Mouse (Mus musculus) brain, embryonic 14.5 days (tissue): ENCODE measurements around the gene Ctu2. TPM values are rescaled to one million over a fixed set of nuclear protein-coding genes. Genes with fewer than 3 reads are reported as not detected.

ENCODE experiments used
- DNase-seq: peaks from one replicate; pipeline ENCODE4 v3.0.0-alpha.2; 2011; ENCODE audit warnings: low read depth
- CTCF ChIP-seq: fragments of 200-500 bp; IDR thresholded peaks from 2 replicates; pipeline ENCODE4 v1.5.1; 2012; ENCODE audit warnings: inconsistent platforms, mild to moderate bottlenecking, moderate library complexity, borderline replicate concordance; ENCODE audit not compliant: insufficient read depth, insufficient read length; ENCODE audit errors: extremely low read depth
- POLR2A ChIP-seq: fragments of 200-500 bp; IDR thresholded peaks from 2 replicates; pipeline ENCODE4 v1.6.1; 2012; ENCODE audit warnings: mild to moderate bottlenecking, inconsistent platforms, borderline replicate concordance; ENCODE audit not compliant: poor library complexity, insufficient read depth, insufficient read length, severe bottlenecking; ENCODE audit errors: extremely low read depth
- polyA plus RNA-seq: library from polyadenylated mRNA; depleted of rRNA; stranded (reverse); fragments of >200 nt; gene quantifications from 2 replicates; pipeline ENCODE4 v1.2.3, GENCODE M21; 2012

The Ctu2 gene
- polyA plus RNA-seq, 1 experiment = 58.5 TPM

GRCm38 (mm10) chr8:122454409-122454808 lies 21.5 kb upstream of the Ctu2 start:
- DNase-seq = no peak
- TF ChIP-seq POLR2A = no peak
- no peak for TF ChIP-seq CTCF

GRCm38 (mm10) chr8:122457171-122457570 lies 18.8 kb upstream of the Ctu2 start:
- DNase-seq = no peak
- no peak for TF ChIP-seq POLR2A

- TF ChIP-seq POLR2A (no peak), CTCF (peak; percentile 39; the same call in 1 of the 2 replicates)
- DNase-seq = no peak
These were observed 16.6 kb upstream of the Ctu2 start for GRCm38 (mm10) chr8:122459218-122459900.

GRCm38 (mm10) chr8:122459990-122460389 lies 16.0 kb upstream of the Ctu2 start:
- no peak for DNase-seq
- TF ChIP-seq CTCF (no peak), POLR2A (no peak)

GRCm38 (mm10) chr8:122460524-122461472 lies 15.1 kb upstream of the Ctu2 start, which contains the start of gene Snai3:
Gene Snai3, minus strand, starts transcription at chr8:122460733.
- TF ChIP-seq CTCF (no peak), POLR2A (no peak)
- DNase-seq = peak; percentile 34

GRCm38 (mm10) chr8:122461473-122462148 lies 14.3 kb upstream of the Ctu2 start:
- no peak for DNase-seq

GRCm38 (mm10) chr8:122462510-122462909 lies 13.4 kb upstream of the Ctu2 start:
- DNase-seq = no peak
- TF ChIP-seq CTCF (no peak), POLR2A (no peak)

More at GRCm38 (mm10) chr8:122461473-122462148, 14.3 kb upstream of the Ctu2 start:
- TF ChIP-seq POLR2A (no peak), CTCF (no peak)

- DNase-seq = no peak
- TF ChIP-seq POLR2A = no peak
- TF ChIP-seq CTCF = no peak
These were observed 12.0 kb upstream of the Ctu2 start for GRCm38 (mm10) chr8:122463651-122464640.

- no peak for DNase-seq
- no peak for TF ChIP-seq CTCF
- TF ChIP-seq POLR2A = no peak
These were observed 11.0 kb upstream of the Ctu2 start for GRCm38 (mm10) chr8:122464985-122465384.

- no peak for DNase-seq
- TF ChIP-seq POLR2A = no peak
These were observed 8.1 kb upstream of the Ctu2 start for GRCm38 (mm10) chr8:122467816-122468215.
